Mouse (Mus musculus) embryonic fibroblast, embryonic 13.5 days (primary cell): ENCODE results near the gene Pdzd3. TPM values are rescaled to one million over a fixed set of nuclear protein-coding genes. Genes with fewer than 3 reads are reported as not detected.

Experiments
- H3K27ac ChIP-seq: 2 replicates; pipeline ENCODE4 v1.5.1; 2012; ENCODE audit warnings: low read length, control low read depth, inconsistent platforms; ENCODE audit not compliant: insufficient read depth
- H3K4me1 ChIP-seq: 2 replicates; pipeline ENCODE4 v1.6.1; 2011; ENCODE audit warnings: low read length; ENCODE audit not compliant: control insufficient read depth, insufficient read depth
- H3K4me3 ChIP-seq: 2 replicates; pipeline ENCODE4 v1.5.1; 2011; ENCODE audit warnings: mild to moderate bottlenecking, control low read depth, low read length; ENCODE audit not compliant: insufficient read depth
- CTCF ChIP-seq: IDR thresholded peaks from 2 replicates; pipeline ENCODE4 v1.5.1; 2011; ENCODE audit warnings: mild to moderate bottlenecking, control low read depth, low read length, moderate library complexity, borderline replicate concordance; ENCODE audit not compliant: insufficient read depth
- POLR2A ChIP-seq: IDR thresholded peaks from 2 replicates; pipeline ENCODE4 v1.6.1; 2011; ENCODE audit warnings: low read depth, mild to moderate bottlenecking, control low read depth, low read length, moderate library complexity
- polyA plus RNA-seq: library from polyadenylated mRNA; stranded (reverse); fragments of >200 nt; gene quantifications from 2 replicates; pipeline ENCODE4 v1.2.4, GENCODE M21; 2011; ENCODE audit warnings: low read depth; ENCODE audit not compliant: missing spikeins, insufficient read length

Pdzd3 gene
- polyA plus RNA-seq, 1 experiment: not detected

GRCm38 (mm10) chr9:44237128-44237527, 14.1 kb downstream of the Pdzd3 start:
- TF ChIP-seq CTCF (no peak), POLR2A (no peak)
- Histone ChIP-seq H3K4me1 (0 out of 2 replicates have a peak, but pooled peaks cover 2% of the 10 kb centered on the region), H3K4me3 (no peak overlapping the region), H3K27ac (no peak overlapping the region)

- H3K4me1 ChIP-seq: 0 out of 2 replicates have a peak, but pooled peaks cover 2% of the 10 kb centered on the region
- no peak overlapping the region for H3K27ac ChIP-seq
- H3K4me3 ChIP-seq: no peak overlapping the region
- TF ChIP-seq CTCF (no peak), POLR2A (no peak)
Measured at GRCm38 (mm10) chr9:44236601-44237000, 14.7 kb downstream of the Pdzd3 start.

- TF ChIP-seq POLR2A (peak; percentile 17; the same call in 1 of the 2 replicates), CTCF (no peak)
- Histone ChIP-seq H3K4me3 (peak overlapping the region; percentile 8; the same call in 1 of the 2 replicates), H3K27ac (peak overlapping the region; percentile 65)
Measured at GRCm38 (mm10) chr9:44234479-44235427, 16.5 kb downstream of the Pdzd3 start.

GRCm38 (mm10) chr9:44233802-44234478, 17.3 kb downstream of the Pdzd3 start, which contains the start of gene Cbl:
Gene Cbl (minus strand): TSS chr9:44234049.
- TF ChIP-seq POLR2A (peak; percentile 78), CTCF (peak; percentile 70)
- H3K4me1 ChIP-seq: peaks cover 9% of the 10 kb centered on the region; the same call in 1 of the 2 replicates
- peak within 1 kb of the TSS; percentile 90 for H3K27ac ChIP-seq
- peak within 1 kb of the TSS; percentile 100 for H3K4me3 ChIP-seq

More at GRCm38 (mm10) chr9:44234479-44235427, 16.5 kb downstream of the Pdzd3 start:
- peaks cover 9% of the 10 kb centered on the region; the same call in 1 of the 2 replicates for H3K4me1 ChIP-seq

GRCm38 (mm10) chr9:44233021-44233801, 18.1 kb downstream of the Pdzd3 start:
- Histone ChIP-seq H3K4me3 (peak overlapping the region; percentile 100), H3K27ac (peak overlapping the region; percentile 90), H3K4me1 (peaks cover 9% of the 10 kb centered on the region; the same call in 1 of the 2 replicates)
- TF ChIP-seq CTCF (no peak), POLR2A (no peak)

- no peak overlapping the region for H3K27ac ChIP-seq
- TF ChIP-seq POLR2A (no peak), CTCF (no peak)
- H3K4me1 ChIP-seq: peaks cover 9% of the 10 kb centered on the region; the same call in 1 of the 2 replicates
- H3K4me3 ChIP-seq: peak overlapping the region; percentile 31; the same call in 1 of the 2 replicates
Measured at GRCm38 (mm10) chr9:44231609-44232008, 19.7 kb downstream of the Pdzd3 start.

GRCm38 (mm10) chr9:44225993-44226392, 25.3 kb downstream of the Pdzd3 start:
- H3K4me3 ChIP-seq: no peak overlapping the region
- TF ChIP-seq CTCF (no peak), POLR2A (no peak)
- H3K27ac ChIP-seq: no peak overlapping the region
- H3K4me1 ChIP-seq: 0 out of 2 replicates have a peak, but pooled peaks cover 5% of the 10 kb centered on the region

GRCm38 (mm10) chr9:44213538-44213937, 37.7 kb downstream of the Pdzd3 start:
- Histone ChIP-seq H3K4me3 (no peak overlapping the region), H3K4me1 (peaks cover 6% of the 10 kb centered on the region; the same call in 1 of the 2 replicates), H3K27ac (no peak overlapping the region)
- no peak for TF ChIP-seq CTCF

- H3K4me3 ChIP-seq: no peak overlapping the region
- H3K27ac ChIP-seq: peak overlapping the region; percentile 57
- H3K4me1 ChIP-seq: peaks cover 6% of the 10 kb centered on the region; the same call in 1 of the 2 replicates
- TF ChIP-seq CTCF (no peak), POLR2A (no peak)
Measured at GRCm38 (mm10) chr9:44212406-44212805, 38.9 kb downstream of the Pdzd3 start.

- Histone ChIP-seq H3K4me3 (no peak overlapping the region), H3K4me1 (peaks cover 6% of the 10 kb centered on the region; the same call in 1 of the 2 replicates), H3K27ac (no peak overlapping the region)
- TF ChIP-seq POLR2A: no peak
- no peak for TF ChIP-seq CTCF
Measured at GRCm38 (mm10) chr9:44209416-44209815, 41.9 kb downstream of the Pdzd3 start.
